Mouse (Mus musculus) bone marrow, adult 2 months (tissue): ENCODE data around the gene Thbs1.

Experiments used
- CTCF ChIP-seq: fragments of 200-500 bp; IDR thresholded peaks from 2 replicates; pipeline ENCODE4 v1.5.1; 2011; ENCODE audit warnings: low read length, control low read depth; ENCODE audit not compliant: control insufficient read depth, insufficient read depth
- POLR2A ChIP-seq: fragments of 200-500 bp; IDR thresholded peaks from 2 replicates; pipeline ENCODE4 v1.6.1; 2011; ENCODE audit warnings: low read depth, mild to moderate bottlenecking, control low read depth, low read length, borderline replicate concordance; ENCODE audit not compliant: control insufficient read depth

DNA sequence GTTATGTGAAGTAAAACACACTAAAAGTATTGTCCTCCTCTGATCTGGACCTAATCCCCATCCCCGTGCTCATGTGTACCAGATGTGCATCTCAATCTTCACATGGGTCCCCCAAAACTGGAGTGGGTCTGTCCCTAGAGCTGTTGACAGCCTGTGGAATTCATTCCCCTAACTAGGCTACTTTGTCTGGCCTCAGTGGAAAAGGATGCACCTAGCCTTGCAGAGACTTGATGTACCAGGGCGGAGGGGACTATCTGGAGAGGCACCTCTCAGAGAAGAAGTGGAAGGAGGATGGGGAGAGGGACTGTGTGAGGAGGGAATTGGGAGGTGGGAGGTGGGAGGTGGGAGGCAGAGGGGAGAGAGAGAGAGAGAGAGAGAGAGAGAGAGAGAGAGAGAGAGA is 26.1 kb downstream of the Thbs1 start:
- TF ChIP-seq CTCF (no peak), POLR2A (no peak)
